Mouse (Mus musculus): ENCODE results near the gene Dkkl1. TPM values are rescaled to one million over a fixed set of nuclear protein-coding genes. Genes with fewer than 3 reads are reported as not detected.

The Dkkl1 gene
- total RNA-seq, 2 experiments from 2014 or later, result 0.30 TPM; not detected in 1

DNA sequence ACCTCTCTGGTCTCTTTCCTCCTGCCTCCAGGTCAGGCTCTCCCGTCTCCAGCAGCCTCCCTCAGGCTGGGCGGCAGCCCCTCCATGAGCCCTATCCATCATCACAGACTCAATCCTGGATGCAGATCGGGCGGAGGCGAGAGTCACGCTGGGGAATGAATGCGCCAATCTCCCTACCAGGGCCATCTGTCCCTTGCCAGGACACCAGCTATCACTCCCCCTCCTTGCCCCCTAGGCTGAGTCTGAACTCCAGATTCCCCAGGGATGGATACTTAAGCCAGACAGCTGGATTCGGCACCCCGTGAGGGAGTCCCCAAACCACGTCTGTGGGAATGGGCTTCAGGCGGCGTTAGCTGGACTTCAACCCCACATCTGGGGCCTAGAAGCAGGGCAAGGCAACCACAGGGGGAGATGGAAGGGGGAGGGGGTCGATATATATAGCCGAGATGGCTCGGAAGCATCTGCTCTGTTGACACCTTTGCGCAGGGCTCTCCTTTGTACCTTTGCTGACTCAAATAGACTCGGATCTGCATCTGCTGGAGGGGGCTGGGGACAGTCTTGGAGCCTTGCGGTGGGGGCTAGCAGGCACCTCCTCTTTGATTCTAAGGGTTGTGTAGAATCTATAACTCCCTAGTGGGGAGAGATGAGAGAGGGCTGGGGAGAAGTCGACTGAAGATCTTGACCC lies 44.0 kb downstream of the Dkkl1 start:
- no peak for DNase-seq

- no peak for DNase-seq
These were observed 45.0 kb downstream of the Dkkl1 start for GRCm38 (mm10) chr7:45166950-45167401.

DNA sequence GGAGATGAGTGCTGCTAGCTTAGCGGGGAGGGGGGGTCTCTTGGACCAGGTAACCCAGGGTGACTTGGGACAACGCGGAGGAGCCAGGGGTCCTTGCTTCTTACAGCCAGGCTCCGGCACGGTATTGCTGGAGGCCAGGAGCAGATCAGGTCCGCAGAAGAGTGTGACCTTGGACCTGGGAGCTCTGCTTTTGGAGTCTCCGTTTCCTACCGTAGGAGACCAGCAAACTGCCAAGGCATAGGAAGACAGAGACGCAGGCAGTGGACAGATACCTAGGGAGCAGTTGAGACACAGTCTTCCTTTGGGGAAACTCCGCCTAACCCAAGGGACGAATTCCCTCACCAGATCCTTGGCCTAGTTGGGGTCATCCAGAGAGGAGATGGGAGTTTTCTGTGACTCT lies 46.2 kb downstream of the Dkkl1 start:
- no peak for DNase-seq

- no peak for DNase-seq
These were observed 47.1 kb downstream of the Dkkl1 start for GRCm38 (mm10) chr7:45164833-45165232.

- DNase-seq, result peak; percentile 53
These were observed 48.0 kb downstream of the Dkkl1 start, which contains the start of gene Slc17a7 for GRCm38 (mm10) chr7:45163735-45164490. Slc17a7 (plus strand) TSS chr7:45163949.

GRCm38 (mm10) chr7:45162996-45163615 lies 48.8 kb downstream of the Dkkl1 start:
- no peak for DNase-seq

DNA sequence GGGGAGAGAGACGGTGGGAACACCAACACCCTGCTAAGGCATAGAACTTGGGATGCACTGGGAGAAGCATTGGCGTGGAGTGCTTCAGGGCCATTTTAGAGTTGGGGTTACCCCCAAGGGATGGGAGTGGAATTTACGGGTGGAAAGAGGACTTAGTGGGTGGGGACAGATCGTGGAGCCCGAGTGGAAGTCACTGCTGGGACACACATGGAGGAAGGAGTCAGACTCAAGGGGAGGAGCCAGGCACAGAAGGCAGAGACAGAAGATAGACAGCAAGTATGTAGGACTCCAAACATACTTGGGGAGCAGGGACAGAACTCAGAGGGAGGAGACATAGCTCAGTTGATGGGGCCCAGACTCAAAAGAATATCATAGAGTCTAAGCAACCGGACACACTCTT lies 49.4 kb downstream of the Dkkl1 start:
- no peak for DNase-seq

- DNase-seq, result peak; percentile 92
These were observed 50.1 kb downstream of the Dkkl1 start for GRCm38 (mm10) chr7:45161612-45162473.

- DNase-seq, result no peak
These were observed 51.1 kb downstream of the Dkkl1 start for GRCm38 (mm10) chr7:45160866-45161265.

DNA sequence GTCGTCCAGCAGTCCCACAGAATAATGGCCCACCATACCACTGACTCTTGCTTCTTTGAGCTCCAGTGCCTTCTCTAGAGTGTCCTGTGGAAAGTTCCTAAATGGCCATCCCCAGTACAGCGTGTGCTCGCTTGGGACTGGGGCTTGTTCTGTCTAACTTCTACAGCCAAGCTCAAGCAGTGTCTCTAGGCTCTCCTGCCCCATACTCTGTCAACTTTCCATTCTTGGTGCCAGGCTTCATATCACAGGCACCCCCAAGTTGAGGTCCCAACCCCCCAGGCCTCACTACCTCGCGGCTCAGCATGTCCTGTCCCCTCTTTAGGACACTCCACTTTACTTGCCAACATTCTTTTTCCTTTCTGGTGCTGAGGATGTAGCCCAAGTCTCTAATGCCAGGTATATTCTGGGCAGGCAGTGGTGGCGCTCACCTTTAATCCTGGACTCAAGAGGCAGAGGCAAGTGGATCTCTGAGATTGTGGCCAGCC lies 51.6 kb downstream of the Dkkl1 start:
- DNase-seq, result no peak

DNA sequence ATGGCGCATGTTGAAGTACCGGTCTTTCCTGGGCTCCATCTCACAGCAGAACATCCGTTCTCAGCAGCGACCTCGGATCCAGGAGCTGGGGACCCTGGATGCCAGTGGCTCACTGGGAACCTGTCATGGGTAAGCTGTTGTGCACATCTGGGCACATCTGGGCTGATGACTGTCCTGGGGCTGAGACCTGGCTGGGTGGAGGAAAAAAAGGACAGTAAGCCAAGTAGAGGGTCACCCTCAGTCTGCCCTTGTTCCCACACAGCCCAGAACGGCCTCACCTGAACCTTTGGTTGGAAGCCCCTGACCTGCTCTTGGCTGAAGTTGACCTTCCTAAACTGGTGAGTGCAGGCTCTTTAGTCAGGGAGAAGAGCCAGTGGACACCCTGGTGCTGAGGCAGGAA lies 53.0 kb downstream of the Dkkl1 start:
- no peak for DNase-seq

Small RNAs within 50 kb of the gene (microRNA-seq; reads per million reads assigned to microRNA genes)
- gene Mir7055, result not detected

Other genes with a start within 250 kb of the Dkkl1 start
- 10 to 100 TPM in 1 of 2 experiments, 1 to 10 TPM in 1; 9.8 to 15.3 TPM for gene Cpt1c, start 237.3 kb downstream of the Dkkl1 start, total RNA-seq (2021)
- 100 to 1,000 TPM; 254 to 258 TPM for gene Prmt1, start 225.6 kb downstream of the Dkkl1 start, total RNA-seq (2021)
- 10 to 100 TPM; 80.3 to 89.6 TPM for gene Irf3, start 214.5 kb downstream of the Dkkl1 start, total RNA-seq (2021)
- 10 to 100 TPM; 15.8 to 16.2 TPM for gene Bcl2l12, start 213.4 kb downstream of the Dkkl1 start, total RNA-seq (2021)
- gene Scaf1, start 195.8 kb downstream of the Dkkl1 start, total RNA-seq (2021), result 10 to 100 TPM; 69.6 to 81.1 TPM
- 10 to 100 TPM; 57.6 to 60.2 TPM for gene Rras, start 194.2 kb downstream of the Dkkl1 start, total RNA-seq (2021)
- 10 to 100 TPM; 36.9 to 51.9 TPM for gene Prr12, start 159.3 kb downstream of the Dkkl1 start, total RNA-seq (2021)
- gene Nosip, start 149.7 kb downstream of the Dkkl1 start, total RNA-seq (2021), result 10 to 100 TPM; 39.7 to 45.9 TPM
- gene Prrg2, start 149.5 kb downstream of the Dkkl1 start, total RNA-seq (2021), result 10 to 100 TPM; 18.5 to 20.0 TPM
- 10 to 100 TPM; 65.2 to 71.2 TPM for gene Rcn3, start 119.9 kb downstream of the Dkkl1 start, total RNA-seq (2021)
- gene Fcgrt, start 108.3 kb downstream of the Dkkl1 start, total RNA-seq (2021), result 100 to 1,000 TPM; 169 to 185 TPM
- gene Rps11, start 87.7 kb downstream of the Dkkl1 start, total RNA-seq (2021), result 1,000 to 10,000 TPM; 1,283 to 1,295 TPM
- gene Rpl13a, start 83.4 kb downstream of the Dkkl1 start, total RNA-seq (2021), result 1,000 to 10,000 TPM; 1,643 to 1,697 TPM
- gene Gm45713, start 75.9 kb downstream of the Dkkl1 start, total RNA-seq (2021), result not detected
- 10 to 100 TPM in 1 of 2 experiments, 1 to 10 TPM in 1; 9.7 to 18.1 TPM for gene Flt3l, start 75.7 kb downstream of the Dkkl1 start, total RNA-seq (2021)
- 10 to 100 TPM; 59.0 to 68.5 TPM for gene Pih1d1, start 57.8 kb downstream of the Dkkl1 start, total RNA-seq (2021)
- 10 to 100 TPM; 50.6 to 68.2 TPM for gene Aldh16a1, start 57.6 kb downstream of the Dkkl1 start, total RNA-seq (2021)
- under 1 TPM; 0.18 to 0.42 TPM for gene Slc17a7, start 48.2 kb downstream of the Dkkl1 start, total RNA-seq (2021)
- not detected for gene Gfy, start 32.6 kb downstream of the Dkkl1 start, total RNA-seq (2021)
- gene Pth2, start 31.2 kb downstream of the Dkkl1 start, total RNA-seq (2021), result not detected
- gene Ccdc155, start 7.3 kb downstream of the Dkkl1 start, total RNA-seq (2021), result under 1 TPM in 1 of 2 experiments, not detected in 1; 0.36 TPM
- 10 to 100 TPM; 21.0 to 24.0 TPM for gene Tead2, start 3.6 kb upstream of the Dkkl1 start, total RNA-seq (2021)
- 10 to 100 TPM; 13.9 to 17.6 TPM for gene Cd37, start 27.0 kb upstream of the Dkkl1 start, total RNA-seq (2021)
- under 1 TPM in 1 of 2 experiments, not detected in 1; 0.12 TPM for gene Slc6a16, start 28.9 kb upstream of the Dkkl1 start, total RNA-seq (2021)
- gene Slc6a21, start 65.4 kb upstream of the Dkkl1 start, total RNA-seq (2021), result under 1 TPM in 1 of 2 experiments, not detected in 1; 0.42 TPM
- gene Trpm4, start 121.6 kb upstream of the Dkkl1 start, total RNA-seq (2021), result 10 to 100 TPM; 15.9 to 26.8 TPM
- gene Hrc, start 123.1 kb upstream of the Dkkl1 start, total RNA-seq (2021), result 10 to 100 TPM; 10.7 to 47.8 TPM
- 1 to 10 TPM; 1.9 to 3.0 TPM for gene Ppfia3, start 154.9 kb upstream of the Dkkl1 start, total RNA-seq (2021)
- gene Lin7b, start 158.4 kb upstream of the Dkkl1 start, total RNA-seq (2021), result 1 to 10 TPM in 1 of 2 experiments, under 1 TPM in 1; 0.90 to 2.9 TPM
- gene Snrnp70, start 183.6 kb upstream of the Dkkl1 start, total RNA-seq (2021), result 100 to 1,000 TPM; 208 to 341 TPM
- gene Kcna7, start 193.5 kb upstream of the Dkkl1 start, total RNA-seq (2021), result 1 to 10 TPM in 1 of 2 experiments, under 1 TPM in 1; 0.75 to 2.6 TPM
- under 1 TPM; 0.12 to 0.33 TPM for gene Ntf5, start 201.5 kb upstream of the Dkkl1 start, total RNA-seq (2021)
- gene Lhb, start 208.7 kb upstream of the Dkkl1 start, total RNA-seq (2021), result not detected
- gene Gys1, start 222.7 kb upstream of the Dkkl1 start, total RNA-seq (2021), result 10 to 100 TPM; 66.7 to 92.5 TPM
- 10 to 100 TPM; 50.2 to 58.9 TPM for gene Ruvbl2, start 225.9 kb upstream of the Dkkl1 start, total RNA-seq (2021)
- 100 to 1,000 TPM; 527 to 606 TPM for gene Ftl1, start 247.7 kb upstream of the Dkkl1 start, total RNA-seq (2021)

Data from adrenal gland, postnatal 10 days (tissue).